Mouse (Mus musculus) MEL (cell line): ENCODE measurements around the gene Rapgef1.

ENCODE experiments used
- CHD2 ChIP-seq: IDR thresholded peaks from 2 replicates; pipeline ENCODE4 v1.6.1; 2011; ENCODE audit warnings: low read length, improper control_type of control experiment
- CTCF ChIP-seq, 3 experiments: IDR thresholded peaks in 2 of 3; conservative IDR thresholded peaks in 1 of 3; 2 replicates each; pipeline ENCODE4 v1.5.1; 2011 to 2012; ENCODE audit warnings: low read length in 3 of 3, low read depth in 2 of 3, mild to moderate bottlenecking in 2 of 3, improper control_type of control experiment in 1 of 3, inconsistent platforms in 1 of 3, mixed read lengths in 1 of 3, moderate library complexity in 1 of 3; ENCODE audit not compliant: control insufficient read depth in 1 of 3, insufficient read depth in 1 of 3, poor library complexity in 1 of 3, severe bottlenecking in 1 of 3
- EP300 ChIP-seq, 2 experiments: IDR thresholded peaks; 2 replicates each; pipeline ENCODE4 v1.6.1; 2011; ENCODE audit warnings: improper control_type of control experiment in 2 of 2, low read length in 2 of 2, low read depth in 1 of 2, mild to moderate bottlenecking in 1 of 2
- GATA1 ChIP-seq: IDR thresholded peaks from 2 replicates; pipeline ENCODE4 v1.6.1; 2011; ENCODE audit warnings: low read depth, low read length, improper control_type of control experiment
- HCFC1 ChIP-seq: IDR thresholded peaks from 2 replicates; pipeline ENCODE4 v1.6.1; 2012; ENCODE audit warnings: low read depth, mild to moderate bottlenecking, inconsistent platforms, low read length, improper control_type of control experiment, moderate library complexity
- MAX ChIP-seq: IDR thresholded peaks from 2 replicates; pipeline ENCODE4 v1.6.1; 2011; ENCODE audit warnings: low read length, improper control_type of control experiment
- POLR2A ChIP-seq, 2 experiments: IDR thresholded peaks; 2 replicates each; pipeline ENCODE4 v1.6.1; 2011 to 2012; ENCODE audit warnings: low read length in 2 of 2, mild to moderate bottlenecking in 2 of 2, control low read depth in 1 of 2, improper control_type of control experiment in 1 of 2, low read depth in 1 of 2, moderate library complexity in 1 of 2; ENCODE audit not compliant: control insufficient read depth in 1 of 2, insufficient read depth in 1 of 2, poor library complexity in 1 of 2
- TAL1 ChIP-seq: IDR thresholded peaks from 2 replicates; pipeline ENCODE4 v1.6.1; 2012; ENCODE audit warnings: mild to moderate bottlenecking, inconsistent platforms, low read length, moderate library complexity, mixed read lengths
- UBTF ChIP-seq: IDR thresholded peaks from 2 replicates; pipeline ENCODE4 v1.6.1; 2012; ENCODE audit warnings: low read depth, mild to moderate bottlenecking, inconsistent platforms, low read length, improper control_type of control experiment, moderate library complexity, borderline replicate concordance; ENCODE audit not compliant: insufficient read depth
- USF1 ChIP-seq: IDR thresholded peaks from 2 replicates; pipeline ENCODE4 v1.6.1; 2014; ENCODE audit warnings: low read depth, mild to moderate bottlenecking, inconsistent platforms, low read length, improper control_type of control experiment, moderate library complexity

- no peak for TF ChIP-seq CTCF (IDR thresholded peaks at IDR 0.05 in 2 of 3, conservative IDR thresholded peaks at IDR 0.05 in 1 of 3; ENCODE audit: control insufficient read depth in 1 of 3, insufficient read depth in 1 of 3, low read depth in 2 of 3, low read length in 3 of 3, poor library complexity in 1 of 3, severe bottlenecking in 1 of 3)
- TF ChIP-seq UBTF: no peak
- TF ChIP-seq EP300 (IDR thresholded peaks at IDR 0.05; ENCODE audit: low read depth in 1 of 2, low read length in 2 of 2): no peak
- no peak for TF ChIP-seq GATA1
- no peak for TF ChIP-seq POLR2A (IDR thresholded peaks at IDR 0.05; ENCODE audit: control insufficient read depth in 1 of 2, insufficient read depth in 1 of 2, low read depth in 1 of 2, low read length in 2 of 2, poor library complexity in 1 of 2)
- no peak for TF ChIP-seq CHD2
- no peak for TF ChIP-seq USF1
- no peak for TF ChIP-seq HCFC1
- no peak for TF ChIP-seq TAL1
- TF ChIP-seq MAX: no peak
Measured at GRCm38 (mm10) chr2:29737209-29737925, 117.8 kb downstream of the Rapgef1 start.
